Mouse (Mus musculus) brain, adult 2 months (tissue): ENCODE measurements around the gene Scube2.

Experiments
- DNase-seq: peaks from one replicate; pipeline ENCODE4 v3.0.0; 2011; ENCODE audit warnings: low read depth, low spot score

Gene Scube2

GRCm38 (mm10) chr7:109865370-109866229 lies at the start of gene Scube2:
TSS of gene Scube2 (minus strand) at chr7:109865679.
- no peak for DNase-seq

GRCm38 (mm10) chr7:109906165-109906564 lies 40.7 kb upstream of the Scube2 start:
- DNase-seq = no peak

GRCm38 (mm10) chr7:109900921-109901320 lies 35.4 kb upstream of the Scube2 start:
- no peak for DNase-seq

GRCm38 (mm10) chr7:109898911-109899310 lies 33.4 kb upstream of the Scube2 start:
- DNase-seq = peak; percentile 31

GRCm38 (mm10) chr7:109892530-109892929 lies 27.1 kb upstream of the Scube2 start:
- DNase-seq = peak; percentile 87

- DNase-seq = no peak
These were observed 26.3 kb upstream of the Scube2 start for GRCm38 (mm10) chr7:109891786-109892185.

GRCm38 (mm10) chr7:109890256-109890655 lies 24.8 kb upstream of the Scube2 start:
- DNase-seq = peak; percentile 85

GRCm38 (mm10) chr7:109889300-109889699 lies 23.8 kb upstream of the Scube2 start:
- DNase-seq = no peak

- DNase-seq = no peak
These were observed 20.8 kb upstream of the Scube2 start for GRCm38 (mm10) chr7:109886249-109886648.

- peak; percentile 43 for DNase-seq
These were observed 17.1 kb upstream of the Scube2 start for GRCm38 (mm10) chr7:109882574-109882973.

- no peak for DNase-seq
These were observed 16.2 kb upstream of the Scube2 start for GRCm38 (mm10) chr7:109881561-109882099.

GRCm38 (mm10) chr7:109879158-109879557 lies 13.7 kb upstream of the Scube2 start:
- DNase-seq = no peak

- DNase-seq = no peak
These were observed 10.6 kb upstream of the Scube2 start for GRCm38 (mm10) chr7:109876085-109876484.

GRCm38 (mm10) chr7:109875598-109875997 lies 10.1 kb upstream of the Scube2 start:
- no peak for DNase-seq

- no peak for DNase-seq
These were observed 9.6 kb upstream of the Scube2 start for GRCm38 (mm10) chr7:109875033-109875432.

- no peak for DNase-seq
These were observed 7.7 kb upstream of the Scube2 start for GRCm38 (mm10) chr7:109873170-109873569.

GRCm38 (mm10) chr7:109871232-109871631 lies 5.8 kb upstream of the Scube2 start:
- no peak for DNase-seq

- peak; percentile 70 for DNase-seq
These were observed 3.0 kb upstream of the Scube2 start for GRCm38 (mm10) chr7:109868498-109868897.

- DNase-seq = no peak
These were observed 1.2 kb upstream of the Scube2 start for GRCm38 (mm10) chr7:109866643-109867042.

- no peak for DNase-seq
These were observed 1.9 kb downstream of the Scube2 start for GRCm38 (mm10) chr7:109863561-109863960.

- DNase-seq = no peak
These were observed 5.3 kb downstream of the Scube2 start for GRCm38 (mm10) chr7:109860162-109860561.

- DNase-seq = no peak
These were observed 6.1 kb downstream of the Scube2 start for GRCm38 (mm10) chr7:109859354-109859753.

- DNase-seq = peak; percentile 83
These were observed 12.7 kb downstream of the Scube2 start for GRCm38 (mm10) chr7:109852752-109853212.
